Mouse (Mus musculus): ENCODE results near the gene Glis3. TPM values are rescaled to one million over a fixed set of nuclear protein-coding genes. Genes with fewer than 3 reads are reported as not detected.
A peak's percentile ranks its signal among the peaks of the same experiment; 100 is the strongest.

Glis3 gene
- polyA plus RNA-seq, 1 experiment = 0.06 TPM

DNA sequence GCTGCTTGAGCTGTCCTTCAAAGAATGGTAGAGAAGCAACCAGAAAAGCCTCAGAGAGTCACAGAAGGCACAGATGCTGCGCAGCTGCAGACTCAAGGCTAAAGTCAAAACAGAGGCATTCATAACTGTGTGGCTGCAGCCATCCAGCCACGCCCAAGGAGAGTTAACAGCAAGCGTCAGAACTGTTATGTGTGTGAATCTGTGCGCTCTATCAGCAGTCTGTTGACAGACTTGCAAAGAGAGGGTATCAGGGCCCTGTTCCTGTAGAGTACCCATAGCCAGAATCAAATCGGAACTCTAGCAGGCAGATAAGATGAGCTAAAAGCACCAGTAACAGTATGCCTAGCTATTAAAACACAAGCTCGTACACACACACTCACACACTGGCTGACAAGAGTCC is 4.5 kb upstream of the Glis3 start:
- Histone ChIP-seq H3K36me3 (replicated peaks; ENCODE audit: low read length) (no peaks in the 10 kb centered on the region), H3K27me3 (replicated peaks) (peaks cover 39% of the 10 kb centered on the region), H3K9me3 (0 out of 2 replicates have a peak, but pooled peaks cover 4% of the 10 kb centered on the region), H3K4me3 (replicated peaks) (no peak overlapping the region), H3K4me1 (peaks cover 8% of the 10 kb centered on the region)
- TF ChIP-seq GATA1 (IDR thresholded peaks at IDR 0.05; ENCODE audit: borderline replicate concordance, low read length) = no peak
- no peak for TF ChIP-seq FLI1 (IDR thresholded peaks at IDR 0.05; ENCODE audit: low read length)

DNA sequence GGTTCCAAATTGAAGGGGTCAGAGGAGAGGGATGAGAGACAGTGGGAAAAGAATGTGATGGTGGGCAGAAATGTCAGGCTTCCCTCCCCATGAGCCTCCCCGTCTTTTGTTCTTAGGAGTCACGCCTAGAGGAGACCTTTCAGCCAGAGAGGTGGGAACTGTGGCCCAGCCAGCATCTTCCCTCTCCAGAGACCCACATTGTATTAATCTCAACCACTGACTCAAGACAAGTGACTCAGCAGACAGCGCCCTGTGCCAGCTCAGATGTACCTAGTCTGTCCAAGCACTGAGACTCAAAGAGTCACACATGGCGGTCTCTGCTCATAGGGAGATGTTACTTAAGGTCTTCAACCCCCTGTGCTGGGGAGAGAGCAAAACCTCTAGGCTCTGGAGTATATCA is 3.5 kb upstream of the Glis3 start:
- TF ChIP-seq FLI1 (IDR thresholded peaks at IDR 0.05; ENCODE audit: low read length) (no peak), GATA1 (IDR thresholded peaks at IDR 0.05; ENCODE audit: borderline replicate concordance, low read length) (no peak)
- Histone ChIP-seq H3K27me3 (replicated peaks) (peaks cover 47% of the 10 kb centered on the region), H3K4me3 (replicated peaks) (no peak overlapping the region), H3K36me3 (replicated peaks; ENCODE audit: low read length) (no peaks in the 10 kb centered on the region), H3K9me3 (0 out of 2 replicates have a peak, but pooled peaks cover 4% of the 10 kb centered on the region), H3K4me1 (peaks cover 18% of the 10 kb centered on the region)

- Histone ChIP-seq H3K36me3 (replicated peaks; ENCODE audit: low read length) (no peaks in the 10 kb centered on the region), H3K4me1 (peaks cover 27% of the 10 kb centered on the region), H3K27me3 (replicated peaks) (peaks cover 70% of the 10 kb centered on the region), H3K9me3 (0 out of 2 replicates have a peak, but pooled peaks cover 4% of the 10 kb centered on the region), H3K4me3 (replicated peaks) (peak overlapping the region; percentile 92)
- TF ChIP-seq FLI1 (IDR thresholded peaks at IDR 0.05; ENCODE audit: low read length) (no peak), GATA1 (IDR thresholded peaks at IDR 0.05; ENCODE audit: borderline replicate concordance, low read length) (no peak)
Observed at GRCm38 (mm10) chr19:28679291-28679775, 544 bp downstream of the Glis3 start.

- 0 out of 2 replicates have a peak, but pooled peaks cover 4% of the 10 kb centered on the region for H3K9me3 ChIP-seq
- peaks cover 27% of the 10 kb centered on the region for H3K4me1 ChIP-seq
- peak overlapping the region; percentile 92 for H3K4me3 ChIP-seq (replicated peaks)
- peaks cover 70% of the 10 kb centered on the region for H3K27me3 ChIP-seq (replicated peaks)
- no peak for TF ChIP-seq GATA1 (IDR thresholded peaks at IDR 0.05; ENCODE audit: borderline replicate concordance, low read length)
- TF ChIP-seq FLI1 (IDR thresholded peaks at IDR 0.05; ENCODE audit: low read length) = no peak
- H3K36me3 ChIP-seq (replicated peaks; ENCODE audit: low read length) = no peaks in the 10 kb centered on the region
Observed at GRCm38 (mm10) chr19:28678646-28679270, 1.1 kb downstream of the Glis3 start.

GRCm38 (mm10) chr19:28677728-28678438 is 2.0 kb downstream of the Glis3 start:
- H3K27me3 ChIP-seq (replicated peaks) = peaks cover 64% of the 10 kb centered on the region
- H3K36me3 ChIP-seq (replicated peaks; ENCODE audit: low read length) = no peaks in the 10 kb centered on the region
- H3K4me1 ChIP-seq = peaks cover 27% of the 10 kb centered on the region
- H3K4me3 ChIP-seq (replicated peaks) = peak overlapping the region; percentile 92
- H3K9me3 ChIP-seq = no peaks in the 10 kb centered on the region
- TF ChIP-seq FLI1 (IDR thresholded peaks at IDR 0.05; ENCODE audit: low read length) (no peak), GATA1 (IDR thresholded peaks at IDR 0.05; ENCODE audit: borderline replicate concordance, low read length) (no peak)

GRCm38 (mm10) chr19:28677045-28677727 is 2.7 kb downstream of the Glis3 start:
- no peaks in the 10 kb centered on the region for H3K9me3 ChIP-seq
- TF ChIP-seq GATA1 (IDR thresholded peaks at IDR 0.05; ENCODE audit: borderline replicate concordance, low read length) = no peak
- no peak for TF ChIP-seq FLI1 (IDR thresholded peaks at IDR 0.05; ENCODE audit: low read length)
- peaks cover 27% of the 10 kb centered on the region for H3K4me1 ChIP-seq
- H3K36me3 ChIP-seq (replicated peaks; ENCODE audit: low read length) = no peaks in the 10 kb centered on the region
- H3K4me3 ChIP-seq (replicated peaks) = no peak overlapping the region
- peaks cover 63% of the 10 kb centered on the region for H3K27me3 ChIP-seq (replicated peaks)

GRCm38 (mm10) chr19:28663781-28664180 is 16.1 kb downstream of the Glis3 start:
- H3K27me3 ChIP-seq (replicated peaks) = no peaks in the 10 kb centered on the region
- H3K36me3 ChIP-seq (replicated peaks; ENCODE audit: low read length) = no peaks in the 10 kb centered on the region
- H3K4me1 ChIP-seq = no peaks in the 10 kb centered on the region
- H3K4me3 ChIP-seq (replicated peaks) = no peak overlapping the region
- no peaks in the 10 kb centered on the region for H3K9me3 ChIP-seq
- TF ChIP-seq FLI1 (IDR thresholded peaks at IDR 0.05; ENCODE audit: low read length) (no peak), GATA1 (IDR thresholded peaks at IDR 0.05; ENCODE audit: borderline replicate concordance, low read length) (no peak)

DNA sequence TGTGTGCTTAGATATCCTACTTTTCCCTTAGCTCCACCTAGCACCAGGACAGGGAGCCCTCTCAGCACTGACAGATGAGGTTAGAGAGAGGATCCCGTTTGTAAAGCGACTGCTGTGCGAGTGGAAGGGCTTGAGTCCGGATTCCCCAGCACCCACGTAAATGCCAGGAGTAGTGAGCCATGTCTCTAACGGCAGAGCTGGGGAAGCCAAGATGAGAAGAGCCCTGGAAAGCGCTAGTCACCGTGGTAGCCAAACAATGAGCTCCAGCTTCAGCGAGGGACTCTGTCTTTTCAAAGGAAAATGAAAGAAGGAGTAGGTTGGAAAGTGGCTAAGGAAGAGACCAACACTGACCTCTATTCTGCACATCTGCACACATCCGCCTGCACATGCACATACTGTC is 16.7 kb downstream of the Glis3 start:
- no peaks in the 10 kb centered on the region for H3K9me3 ChIP-seq
- H3K4me3 ChIP-seq (replicated peaks) = no peak overlapping the region
- no peaks in the 10 kb centered on the region for H3K36me3 ChIP-seq (replicated peaks; ENCODE audit: low read length)
- no peaks in the 10 kb centered on the region for H3K4me1 ChIP-seq
- TF ChIP-seq FLI1 (IDR thresholded peaks at IDR 0.05; ENCODE audit: low read length) = no peak
- no peak for TF ChIP-seq GATA1 (IDR thresholded peaks at IDR 0.05; ENCODE audit: borderline replicate concordance, low read length)
- no peaks in the 10 kb centered on the region for H3K27me3 ChIP-seq (replicated peaks)

DNA sequence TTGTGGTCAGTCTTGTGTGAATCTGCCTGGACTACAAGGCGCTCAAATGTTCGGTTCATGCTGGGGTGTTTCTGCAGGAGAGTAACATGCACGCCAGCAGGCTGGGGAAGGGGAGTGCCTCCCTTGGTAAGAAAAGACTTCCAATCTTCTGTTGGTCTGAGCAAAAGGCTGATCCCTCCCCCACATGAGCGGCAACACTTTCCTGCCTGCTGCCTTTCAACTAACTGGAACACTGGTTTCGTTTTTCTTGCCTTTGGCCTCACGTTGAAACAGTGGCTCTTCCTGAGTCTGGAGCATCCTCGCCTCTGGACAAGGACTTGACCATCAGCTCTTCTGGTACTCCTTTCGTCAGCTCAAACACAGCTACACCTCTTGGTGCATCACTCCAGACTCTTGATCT is 17.4 kb downstream of the Glis3 start:
- H3K4me3 ChIP-seq (replicated peaks) = no peak overlapping the region
- no peaks in the 10 kb centered on the region for H3K9me3 ChIP-seq
- TF ChIP-seq FLI1 (IDR thresholded peaks at IDR 0.05; ENCODE audit: low read length) = no peak
- TF ChIP-seq GATA1 (IDR thresholded peaks at IDR 0.05; ENCODE audit: borderline replicate concordance, low read length) = no peak
- no peaks in the 10 kb centered on the region for H3K27me3 ChIP-seq (replicated peaks)
- no peaks in the 10 kb centered on the region for H3K4me1 ChIP-seq
- no peaks in the 10 kb centered on the region for H3K36me3 ChIP-seq (replicated peaks; ENCODE audit: low read length)
